Mouse (Mus musculus): ENCODE results near the gene Baz2b.

- TF ChIP-seq CTCF (conservative IDR thresholded peaks at IDR 0.05; ENCODE audit: insufficient read depth, insufficient read length, low read depth, low read length) (no peak), POLR2A (IDR thresholded peaks at IDR 0.05; ENCODE audit: low read depth, low read length) (no peak)
Observed at GRCm38 (mm10) chr2:59954791-59955190, 254.8 kb downstream of the Baz2b start.
